Mouse (Mus musculus) neural tube, embryonic 12.5 days (tissue): ENCODE results near the gene Shank3. TPM values are rescaled to one million over a fixed set of nuclear protein-coding genes. Genes with fewer than 3 reads are reported as not detected.

ENCODE experiments used
- ATAC-seq: fragments of 200-750 bp; cut with Nextera tagmentation; 2 replicates; pipeline ENCODE4 v1.8.0; 2017; ENCODE audit warnings: low read depth, mild to moderate bottlenecking, moderate TSS enrichment, moderate library complexity; ENCODE audit not compliant: low FRiP score
- H3K27ac ChIP-seq: fragments of 300-500 bp; sonication (generic); 2 replicates; pipeline ENCODE4 v1.5.1; 2016
- H3K27me3 ChIP-seq: fragments of 300-500 bp; sonication (generic); replicated peaks from 2 replicates; pipeline ENCODE4 v1.6.1; 2016; ENCODE audit warnings: mild to moderate bottlenecking
- H3K36me3 ChIP-seq: fragments of 300-500 bp; sonication (generic); 2 replicates; pipeline ENCODE4 v1.6.1; 2016; ENCODE audit warnings: mild to moderate bottlenecking
- H3K4me1 ChIP-seq: fragments of 300-500 bp; sonication (generic); 2 replicates; pipeline ENCODE4 v1.6.1; 2016
- H3K4me2 ChIP-seq: fragments of 300-500 bp; sonication (generic); replicated peaks from 2 replicates; pipeline ENCODE4 v1.6.1; 2016; ENCODE audit warnings: mild to moderate bottlenecking
- H3K4me3 ChIP-seq: fragments of 300-500 bp; sonication (generic); 2 replicates; pipeline ENCODE4 v1.5.1; 2016
- H3K9ac ChIP-seq: fragments of 300-500 bp; sonication (generic); 2 replicates; pipeline ENCODE4 v1.6.1; 2016; ENCODE audit warnings: mild to moderate bottlenecking
- H3K9me3 ChIP-seq: fragments of 300-500 bp; sonication (generic); 2 replicates; pipeline ENCODE4 v1.6.1; 2016; ENCODE audit warnings: mild to moderate bottlenecking
- WGBS: fragments of 180-500 bp; shearing (Covaris S2); methylation state at CpG from one replicate; pipeline ENCODE4 v1.1.7; 2016; 5-methylcytosine and 5-hydroxymethylcytosine counted together
- polyA plus RNA-seq: library from polyadenylated mRNA; unstranded; fragments of >200 nt; fragmentation: Nextera tagmentation; extraction: Ambion mirVana; gene quantifications from 2 replicates; pipeline ENCODE4 v1.2.1, GENCODE M21; 2016

The Shank3 gene
- 4.8 and 7.1 TPM in 2 replicates for polyA plus RNA-seq

DNA sequence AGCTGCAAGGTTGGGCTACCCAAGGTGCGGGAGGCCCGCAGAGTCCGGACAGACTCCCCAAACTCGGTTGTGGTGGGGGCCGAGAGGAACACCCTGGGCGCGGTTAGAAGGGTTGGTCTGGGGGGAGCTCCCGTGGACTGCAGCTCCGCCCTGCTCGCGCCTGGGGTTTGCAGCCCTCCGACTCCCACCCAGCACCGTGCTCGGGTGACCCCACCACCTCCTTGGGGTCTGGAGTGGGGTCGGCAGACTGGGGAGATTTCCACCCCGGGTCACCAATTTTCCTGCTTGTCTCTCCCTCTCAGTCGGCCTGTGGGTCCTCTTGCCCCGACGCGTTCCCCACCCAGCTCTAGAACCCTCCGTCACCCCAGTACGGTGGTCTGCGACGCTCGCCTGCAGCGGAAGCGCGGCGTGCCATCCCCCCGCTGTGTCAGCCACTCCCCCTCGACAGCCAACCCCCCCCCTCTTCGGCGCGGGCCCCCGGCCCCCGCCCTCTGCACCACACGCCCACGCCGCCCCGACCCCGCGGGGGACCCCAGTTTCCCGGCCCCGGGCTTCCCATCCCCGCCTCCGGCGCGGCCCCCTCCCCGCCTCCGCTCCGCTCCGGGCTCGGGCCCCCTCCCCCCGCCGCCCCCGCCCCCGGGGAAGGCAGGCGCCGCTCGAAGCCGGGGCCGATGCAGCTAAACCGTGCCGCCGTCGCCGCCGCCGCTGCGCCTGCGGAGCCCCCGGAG lies at the start of gene Shank3:
Shank3 (plus strand) TSS at position 663 of the 728 bp plus-strand sequence.
- H3K4me1 ChIP-seq, result peaks cover 19% of the 10 kb centered on the region
- 2% methylated on average over 51 of the region's 72 CpGs for WGBS
- H3K27me3 ChIP-seq, result peaks cover 11% of the 10 kb centered on the region
- H3K9ac ChIP-seq, result peak within 1 kb of the TSS; percentile 94
- ATAC-seq, result peak; percentile 53
- peak within 1 kb of the TSS; percentile 92 for H3K4me2 ChIP-seq
- H3K4me3 ChIP-seq, result peak within 1 kb of the TSS; percentile 82
- 0 out of 2 replicates have a peak within 1 kb of the TSS, but pooled peaks have one; percentile 26 for H3K27ac ChIP-seq
- no peaks in the 10 kb centered on the region for H3K9me3 ChIP-seq
- peaks cover 10% of the 10 kb centered on the region for H3K36me3 ChIP-seq

DNA sequence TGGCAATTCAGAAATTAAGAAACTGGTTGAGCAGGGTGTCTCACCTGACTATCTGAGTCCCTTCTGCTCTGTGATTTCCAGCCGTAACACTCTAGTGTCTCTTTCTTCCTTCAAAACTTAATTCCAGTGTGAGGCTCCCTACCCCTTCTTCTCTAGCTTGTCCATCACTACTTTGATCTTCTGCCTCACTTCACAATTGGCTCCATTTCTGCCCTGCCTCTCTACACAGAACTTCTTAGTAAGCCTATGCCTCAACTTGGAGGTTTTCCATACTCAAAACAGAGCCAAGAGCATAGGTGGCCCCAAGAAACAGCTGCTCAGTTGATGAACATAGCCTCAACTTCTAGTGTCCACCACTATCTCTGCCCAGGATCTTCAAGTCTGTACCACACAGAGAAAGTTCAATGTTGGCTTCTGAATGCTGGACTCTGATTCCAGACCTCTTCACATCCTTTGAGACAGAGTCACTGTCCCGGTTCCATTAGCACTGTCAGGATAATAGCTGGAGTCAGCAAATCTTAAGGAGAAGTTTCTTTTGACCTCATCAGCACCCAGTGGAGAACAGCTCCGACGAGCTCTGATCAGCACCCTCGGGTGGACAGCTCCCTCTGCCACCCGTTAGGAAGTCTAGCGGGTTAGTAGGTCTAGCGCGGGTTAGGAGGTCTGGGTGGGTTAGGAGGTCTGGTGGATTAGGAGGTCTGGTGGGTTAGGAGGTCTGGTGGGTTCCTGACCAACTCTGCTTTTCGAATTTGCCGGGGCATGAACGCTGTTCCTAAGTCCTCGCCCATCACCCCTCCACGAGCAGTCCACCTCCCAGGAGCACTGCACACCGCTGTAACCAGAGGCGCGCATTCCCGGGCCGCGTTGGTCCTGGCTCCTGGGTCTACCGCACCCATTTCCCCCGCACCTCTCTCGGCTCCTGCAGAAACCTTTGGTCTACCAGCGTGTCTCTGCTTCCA lies 46.2 kb upstream of the Shank3 start:
- WGBS, result 4% methylated on average over 24 of the region's 24 CpGs
- peak overlapping the region; percentile 82 for H3K4me2 ChIP-seq
- peak overlapping the region; percentile 62; the same call in 1 of the 2 replicates for H3K27ac ChIP-seq
- peaks cover 6% of the 10 kb centered on the region for H3K27me3 ChIP-seq
- peaks cover 21% of the 10 kb centered on the region for H3K4me1 ChIP-seq
- H3K4me3 ChIP-seq, result peak overlapping the region; percentile 74
- peak overlapping the region; percentile 77 for H3K9ac ChIP-seq
- H3K36me3 ChIP-seq, result peaks cover 20% of the 10 kb centered on the region
- peak; percentile 63 for ATAC-seq
- no peaks in the 10 kb centered on the region for H3K9me3 ChIP-seq

DNA sequence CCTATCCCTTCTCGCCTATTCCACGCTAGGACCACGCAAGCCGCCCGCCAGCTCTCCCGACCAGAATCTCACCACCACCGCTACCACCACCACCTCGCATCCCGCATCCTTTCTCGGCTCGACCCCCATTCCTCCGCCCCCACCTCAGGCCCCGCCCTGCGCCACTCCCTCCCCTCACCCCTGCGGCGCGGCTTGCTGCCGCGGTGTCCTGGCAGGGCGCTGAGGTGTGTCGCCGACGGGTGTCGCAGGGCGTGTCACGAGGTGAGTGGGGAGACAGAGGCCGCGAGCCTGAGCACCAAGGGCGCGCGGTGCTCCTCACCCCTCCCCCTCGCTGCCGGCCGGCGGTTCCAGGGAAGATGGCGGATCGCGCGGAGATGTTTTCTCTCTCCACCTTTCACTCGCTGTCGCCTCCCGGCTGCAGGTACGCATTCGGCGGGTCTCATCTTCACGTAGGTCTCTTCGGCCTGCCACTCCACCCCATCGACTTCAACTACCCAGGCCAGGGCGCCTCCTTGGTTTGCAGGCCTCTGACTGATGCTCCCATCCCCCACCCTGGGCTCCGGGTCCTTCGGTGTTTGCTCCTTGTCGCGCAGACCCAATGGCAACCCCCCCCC lies 45.5 kb upstream of the Shank3 start, which contains the start of gene Mapk8ip2:
Mapk8ip2 (plus strand) TSS at position 49 of the 614 bp plus-strand sequence.
- Histone ChIP-seq H3K27me3 (peaks cover 6% of the 10 kb centered on the region), H3K27ac (peak within 1 kb of the TSS; percentile 62; the same call in 1 of the 2 replicates), H3K4me1 (peaks cover 21% of the 10 kb centered on the region), H3K4me2 (peak within 1 kb of the TSS; percentile 82), H3K9me3 (no peaks in the 10 kb centered on the region), H3K4me3 (peak within 1 kb of the TSS; percentile 74), H3K9ac (peak within 1 kb of the TSS; percentile 77), H3K36me3 (peaks cover 26% of the 10 kb centered on the region)
- peak; percentile 77 for ATAC-seq
- WGBS, result under 1% methylated on average over 53 of the region's 53 CpGs

DNA sequence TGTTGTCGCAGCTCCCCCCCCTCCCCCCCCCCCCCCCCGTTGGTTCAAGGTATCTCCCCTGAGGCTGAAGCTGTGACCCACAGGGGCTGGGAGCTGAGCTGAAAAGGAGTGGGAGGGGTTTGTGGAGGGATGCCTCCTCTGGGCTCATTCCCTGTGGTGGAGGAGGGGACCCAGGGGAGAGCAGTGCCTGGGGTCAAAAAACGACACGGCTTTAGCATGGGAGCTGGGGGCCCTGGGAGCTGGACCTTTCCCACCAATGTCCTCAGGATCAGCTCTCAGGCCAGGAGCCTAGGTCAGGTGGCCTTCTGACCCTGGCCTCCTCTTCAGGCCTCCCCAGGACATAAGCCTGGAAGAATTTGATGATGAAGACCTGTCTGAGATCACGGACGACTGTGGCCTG lies 44.6 kb upstream of the Shank3 start:
- Histone ChIP-seq H3K36me3 (peaks cover 33% of the 10 kb centered on the region), H3K4me2 (peak overlapping the region; percentile 82), H3K9ac (peak overlapping the region; percentile 77), H3K27ac (0 out of 2 replicates have a peak overlapping the region, but pooled peaks have one; percentile 37), H3K27me3 (peaks cover 6% of the 10 kb centered on the region), H3K9me3 (no peaks in the 10 kb centered on the region), H3K4me3 (peak overlapping the region; percentile 74), H3K4me1 (peaks cover 21% of the 10 kb centered on the region)
- ATAC-seq, result peak; percentile 46; the same call in 1 of the 2 replicates
- WGBS, result 25% methylated on average over 4 of the region's 6 CpGs

DNA sequence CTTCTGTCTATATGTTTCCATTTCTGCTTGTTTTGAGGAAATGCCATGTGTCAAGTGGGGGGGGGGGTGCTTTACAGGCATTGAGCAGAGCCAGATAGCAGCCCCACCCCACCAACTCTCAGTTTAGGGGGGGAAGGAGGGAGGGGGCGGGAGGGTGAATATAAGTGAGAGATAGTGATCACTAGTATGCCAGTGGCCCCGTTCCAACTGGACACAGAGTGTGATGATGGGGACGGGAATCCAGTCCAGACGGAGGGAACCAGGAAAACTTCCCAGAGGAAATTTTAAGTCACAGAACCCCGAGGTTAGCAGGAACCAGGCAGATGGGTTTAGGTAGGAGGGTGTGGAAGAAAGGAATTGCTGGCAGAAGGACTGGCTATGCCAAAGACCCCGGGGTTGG lies 43.8 kb upstream of the Shank3 start:
- H3K9ac ChIP-seq, result 0 out of 2 replicates have a peak overlapping the region, but pooled peaks have one; percentile 77
- H3K4me2 ChIP-seq, result peak overlapping the region; percentile 82
- no peaks in the 10 kb centered on the region for H3K9me3 ChIP-seq
- H3K4me3 ChIP-seq, result peak overlapping the region; percentile 74
- no peak overlapping the region for H3K27ac ChIP-seq
- peaks cover 6% of the 10 kb centered on the region for H3K27me3 ChIP-seq
- peaks cover 41% of the 10 kb centered on the region for H3K36me3 ChIP-seq
- 87% methylated on average over 6 of the region's 6 CpGs for WGBS
- H3K4me1 ChIP-seq, result peaks cover 21% of the 10 kb centered on the region
- ATAC-seq, result no peak

DNA sequence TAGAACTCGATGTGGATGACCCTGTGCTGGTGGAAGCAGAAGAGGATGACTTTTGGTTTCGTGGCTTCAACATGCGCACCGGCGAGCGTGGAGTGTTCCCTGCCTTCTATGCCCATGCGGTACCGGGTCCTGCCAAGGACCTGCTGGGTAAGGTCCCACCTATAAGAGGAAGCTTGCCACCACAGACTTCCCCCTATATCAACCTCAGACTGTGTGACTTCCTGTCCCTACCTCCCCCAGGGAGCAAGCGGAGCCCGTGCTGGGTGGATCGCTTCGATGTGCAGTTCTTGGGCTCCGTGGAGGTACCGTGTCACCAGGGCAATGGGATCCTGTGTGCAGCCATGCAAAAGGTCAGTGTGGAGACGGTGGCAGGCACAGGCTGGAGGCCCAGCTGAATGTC lies 40.5 kb upstream of the Shank3 start:
- WGBS, result 95% methylated on average over 15 of the region's 15 CpGs
- no peak overlapping the region for H3K4me3 ChIP-seq
- H3K9ac ChIP-seq, result no peak overlapping the region
- no peak overlapping the region for H3K4me2 ChIP-seq
- H3K27me3 ChIP-seq, result no peaks in the 10 kb centered on the region
- ATAC-seq, result no peak
- peaks cover 62% of the 10 kb centered on the region for H3K36me3 ChIP-seq
- no peaks in the 10 kb centered on the region for H3K9me3 ChIP-seq
- no peak overlapping the region for H3K27ac ChIP-seq
- H3K4me1 ChIP-seq, result peaks cover 17% of the 10 kb centered on the region

DNA sequence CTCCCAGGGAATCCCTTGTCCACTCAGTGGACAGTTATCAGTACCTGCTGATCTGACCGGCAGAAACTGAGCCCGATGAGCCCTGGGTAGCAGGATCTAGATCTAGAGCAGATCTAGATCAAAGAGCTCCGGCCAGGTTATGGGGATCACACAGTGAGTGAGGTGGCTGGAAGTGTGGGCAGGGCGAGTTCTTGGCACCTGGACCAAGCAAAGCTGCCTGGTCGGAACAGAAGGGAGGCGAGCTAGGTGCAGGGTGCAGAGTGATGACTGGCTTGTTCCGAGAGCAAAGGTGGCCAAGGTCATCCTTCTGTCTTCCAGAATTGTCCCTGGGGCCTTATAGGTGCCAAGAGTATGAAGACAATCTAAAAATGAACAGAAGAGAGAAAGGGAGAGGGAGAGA lies 39.6 kb upstream of the Shank3 start:
- no peak for ATAC-seq
- WGBS, result 87% methylated on average over 7 of the region's 7 CpGs
- Histone ChIP-seq H3K27me3 (no peaks in the 10 kb centered on the region), H3K27ac (no peak overlapping the region), H3K4me1 (peaks cover 13% of the 10 kb centered on the region), H3K4me3 (no peak overlapping the region), H3K9me3 (no peaks in the 10 kb centered on the region), H3K36me3 (peaks cover 62% of the 10 kb centered on the region), H3K9ac (no peak overlapping the region), H3K4me2 (no peak overlapping the region)

DNA sequence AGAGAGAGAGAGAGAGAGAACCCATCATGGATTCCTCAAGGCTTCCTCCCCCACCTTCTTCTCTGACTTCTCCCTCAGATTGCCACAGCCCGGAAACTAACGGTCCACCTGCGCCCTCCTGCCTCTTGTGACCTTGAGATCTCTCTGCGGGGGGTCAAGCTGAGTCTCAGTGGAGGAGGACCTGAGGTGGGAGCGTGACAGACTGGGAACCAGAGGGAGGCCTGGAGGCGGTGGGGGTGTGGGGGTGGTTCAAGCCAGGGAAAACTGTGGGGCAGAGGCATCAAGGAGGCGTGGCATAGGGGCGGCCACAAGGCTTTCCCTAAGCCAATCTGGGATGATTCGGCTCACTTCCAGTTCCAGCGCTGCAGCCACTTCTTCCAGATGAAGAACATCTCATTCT lies 39.1 kb upstream of the Shank3 start:
- peaks cover 8% of the 10 kb centered on the region; the same call in 1 of the 2 replicates for H3K4me1 ChIP-seq
- no peak for ATAC-seq
- peaks cover 62% of the 10 kb centered on the region for H3K36me3 ChIP-seq
- WGBS, result 81% methylated on average over 10 of the region's 10 CpGs
- H3K4me3 ChIP-seq, result no peak overlapping the region
- no peak overlapping the region for H3K9ac ChIP-seq
- no peak overlapping the region for H3K27ac ChIP-seq
- no peaks in the 10 kb centered on the region for H3K9me3 ChIP-seq
- no peaks in the 10 kb centered on the region for H3K27me3 ChIP-seq
- no peak overlapping the region for H3K4me2 ChIP-seq

DNA sequence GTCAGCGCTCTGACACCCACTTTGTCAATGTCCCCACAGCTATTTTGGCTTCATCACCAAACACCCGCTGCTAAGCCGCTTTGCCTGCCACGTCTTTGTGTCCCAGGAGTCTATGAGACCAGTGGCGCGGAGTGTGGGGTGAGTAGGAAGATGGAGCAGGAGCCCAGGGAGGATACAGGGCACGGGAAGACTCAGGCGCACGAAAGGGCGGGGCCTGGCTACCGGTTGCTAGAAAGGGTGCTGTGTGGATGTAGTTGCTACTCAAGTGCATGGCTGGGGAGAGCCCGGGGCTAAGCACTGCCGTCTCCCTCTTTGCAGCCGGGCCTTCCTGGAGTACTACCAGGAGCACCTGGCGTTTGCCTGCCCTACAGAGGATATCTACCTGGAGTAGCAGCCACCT lies 38.1 kb upstream of the Shank3 start:
- 85% methylated on average over 15 of the region's 15 CpGs for WGBS
- H3K4me3 ChIP-seq, result no peak overlapping the region
- no peak for ATAC-seq

DNA sequence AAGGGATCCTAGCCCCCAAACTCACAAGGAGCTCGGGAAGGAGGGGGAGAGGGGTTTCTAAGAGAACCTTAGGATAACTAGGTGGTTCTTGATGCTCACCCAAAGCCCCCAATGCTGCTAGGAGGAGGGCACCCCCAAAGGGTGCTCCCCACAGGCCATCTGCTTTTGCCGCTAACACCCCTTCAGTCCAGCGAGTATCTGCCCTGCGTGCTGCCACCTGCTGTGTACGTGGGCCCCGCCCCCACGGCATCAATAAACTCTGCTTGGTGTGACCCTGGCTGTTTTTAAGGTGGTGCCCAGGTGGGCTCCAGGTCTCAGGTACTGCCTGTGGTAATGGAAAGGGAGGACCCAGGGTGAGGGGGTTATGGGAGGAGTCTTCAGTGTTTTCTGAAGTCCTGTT lies 37.2 kb upstream of the Shank3 start:
- ATAC-seq, result no peak
- H3K36me3 ChIP-seq, result peaks cover 53% of the 10 kb centered on the region
- WGBS, result 78% methylated on average over 7 of the region's 7 CpGs

More for the DNA sequence above, 38.1 kb upstream of the Shank3 start:
- Histone ChIP-seq H3K36me3 (peaks cover 61% of the 10 kb centered on the region), H3K27me3 (no peaks in the 10 kb centered on the region), H3K4me1 (no peaks in the 10 kb centered on the region), H3K9ac (no peak overlapping the region), H3K27ac (no peak overlapping the region), H3K4me2 (no peak overlapping the region), H3K9me3 (no peaks in the 10 kb centered on the region)

DNA sequence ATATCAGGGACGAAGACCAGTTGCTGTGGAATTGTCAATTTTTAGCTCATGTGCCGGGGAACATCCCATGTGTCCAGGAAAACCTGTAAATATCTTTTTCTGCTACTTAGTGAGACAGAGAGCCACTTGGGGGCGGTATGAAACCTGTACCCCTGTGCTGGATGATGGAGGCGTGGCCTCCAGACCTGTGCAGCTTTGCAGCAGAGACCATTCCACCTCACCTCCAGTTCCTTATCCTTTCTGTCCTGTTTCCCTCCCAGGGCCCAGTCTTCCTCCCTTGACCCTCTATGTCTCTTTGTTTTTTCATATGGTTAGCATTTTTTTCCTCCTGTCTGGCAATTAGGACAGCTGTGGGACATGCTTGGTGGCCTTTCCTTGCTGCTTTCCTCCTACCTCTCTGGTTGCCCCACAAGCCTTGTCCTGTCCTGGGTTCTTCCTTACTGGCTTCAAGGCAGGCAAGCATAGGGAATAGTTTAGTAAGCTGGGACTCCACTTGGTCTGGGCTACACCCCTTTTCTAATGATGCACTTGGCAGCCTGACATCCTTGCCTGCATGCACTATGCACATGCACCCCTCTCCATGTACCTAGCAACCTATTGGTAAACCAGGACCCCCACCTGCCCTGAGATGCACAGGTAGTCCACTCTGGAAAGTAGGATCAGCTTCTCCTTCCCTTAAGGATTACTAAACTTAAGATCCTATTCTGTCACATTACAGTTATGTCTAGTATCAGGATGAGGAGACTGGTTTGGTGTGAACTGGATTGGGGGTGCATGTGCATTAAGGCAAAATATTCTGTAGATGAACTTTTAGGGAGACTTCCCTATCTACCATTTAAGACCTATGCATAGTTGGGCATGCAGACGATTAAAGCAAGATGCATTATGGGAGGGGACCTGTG lies 35.8 kb upstream of the Shank3 start:
- H3K36me3 ChIP-seq, result peaks cover 40% of the 10 kb centered on the region
- no peaks in the 10 kb centered on the region for H3K9me3 ChIP-seq
- no peaks in the 10 kb centered on the region for H3K4me1 ChIP-seq
- H3K4me2 ChIP-seq, result no peak overlapping the region
- no peak overlapping the region for H3K9ac ChIP-seq
- H3K4me3 ChIP-seq, result no peak overlapping the region
- H3K27me3 ChIP-seq, result no peaks in the 10 kb centered on the region
- H3K27ac ChIP-seq, result no peak overlapping the region
- no peak for ATAC-seq
- WGBS, result 66% methylated on average over 5 of the region's 5 CpGs

More for the DNA sequence above, 37.2 kb upstream of the Shank3 start:
- Histone ChIP-seq H3K9me3 (no peaks in the 10 kb centered on the region), H3K27me3 (no peaks in the 10 kb centered on the region), H3K4me3 (no peak overlapping the region), H3K9ac (no peak overlapping the region), H3K4me1 (no peaks in the 10 kb centered on the region), H3K4me2 (no peak overlapping the region), H3K27ac (no peak overlapping the region)
